ENCODE assay signal across 9 mouse cellular contexts in the genomic region with DNA sequence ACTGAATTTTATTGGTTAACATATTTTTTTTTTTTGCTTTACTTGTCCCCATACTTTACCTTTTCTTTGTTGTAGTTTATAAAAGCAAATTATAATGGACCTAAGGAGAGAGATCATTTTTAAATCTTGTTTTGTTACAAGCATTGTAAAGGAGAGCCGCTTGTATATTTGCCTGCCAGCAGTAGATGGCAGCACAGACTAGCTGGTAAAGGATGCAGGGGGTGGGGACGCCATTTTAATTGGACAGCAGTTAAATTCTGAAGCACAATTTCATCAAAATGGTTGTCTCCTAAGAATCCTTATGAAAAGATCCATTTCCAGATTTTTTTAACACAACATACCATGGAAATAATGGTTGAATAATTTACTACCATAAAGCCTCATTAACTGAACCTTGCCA.
A peak's percentile ranks its signal among the peaks of the same experiment; 100 is the strongest.
DNase-seq lines count a peak whose midpoint lies in the region; ATAC-seq and TF ChIP-seq lines count a peak whose summit lies in the region.
"Had no signal": no experiment of that assay in that cellular context is flagged by ENCODE, and none has a peak within 500 bp of the region (broad histone marks: within the 10 kb centered on the region; RNA-seq: fewer than 3 reads in every experiment).

No protein-coding gene starts in this region.

- H3K4me3 ChIP-seq in kidney, adult 2 months (ENCODE audit: insufficient read depth, low read depth, low read length): no peak overlapping the region
- no peak overlapping the region for H3K4me3 ChIP-seq in kidney, embryonic 15.5 days (replicated peaks)
- no peak overlapping the region for H3K4me3 ChIP-seq in E14TG2a.4 (replicated peaks; ENCODE audit: low read length)
- no peak overlapping the region for H3K4me3 ChIP-seq in embryonic facial prominence, embryonic 14.5 days (ENCODE audit: low read depth, low read length)
- H3K4me3 ChIP-seq in lung, embryonic 14.5 days (ENCODE audit: low read depth, low read length): no peak overlapping the region
- H3K4me3 ChIP-seq: erythroblast, embryonic 14.5 days had no signal

- H3K9me3 ChIP-seq in kidney, embryonic 15.5 days (replicated peaks): no peaks in the 10 kb centered on the region
- no peaks in the 10 kb centered on the region for H3K9me3 ChIP-seq in E14TG2a.4 (ENCODE audit: low read length)
- H3K9me3 ChIP-seq in embryonic facial prominence, embryonic 14.5 days (ENCODE audit: control insufficient read depth, low read length): no peaks in the 10 kb centered on the region
- H3K9me3 ChIP-seq in lung, embryonic 14.5 days (ENCODE audit: low read depth, low read length): no peaks in the 10 kb centered on the region

- peak; percentile 21 for DNase-seq in kidney, adult 2 months
- DNase-seq in ZHBTc4 (ENCODE audit: low read depth, low spot score): peak; percentile 45
- DNase-seq in embryonic facial prominence, embryonic 14.5 days (ENCODE audit: low spot score): peak; percentile 47
- peak; percentile 77 for DNase-seq in lung, embryonic 14.5 days
- no peak for DNase-seq in spleen, postnatal 4 days (ENCODE audit: low spot score in 2 of 2)
- no peak for DNase-seq in c-Kit-positive CD71-positive TER-119-positive erythroid progenitor cells, embryonic 14.5 days (ENCODE audit: low spot score)

- no peak overlapping the region for H3K9ac ChIP-seq in kidney, embryonic 15.5 days
- no peak overlapping the region for H3K9ac ChIP-seq in embryonic facial prominence, embryonic 14.5 days (ENCODE audit: low read depth, low read length)
- no peak overlapping the region for H3K9ac ChIP-seq in lung, embryonic 14.5 days

- no peak for ATAC-seq in kidney, embryonic 15.5 days (replicated peaks; ENCODE audit: low FRiP score)
- ATAC-seq in embryonic facial prominence, embryonic 14.5 days (ENCODE audit: low read depth): peak; percentile 53; the same call in 1 of the 2 replicates
- no peak for ATAC-seq in lung, embryonic 14.5 days (ENCODE audit: insufficient read depth)

- TF ChIP-seq POLR2A in kidney, adult 2 months (IDR thresholded peaks at IDR 0.05; ENCODE audit: low read depth, low read length): no peak

- no peak overlapping the region for H3K4me2 ChIP-seq in kidney, embryonic 15.5 days
- H3K4me2 ChIP-seq in embryonic facial prominence, embryonic 14.5 days (ENCODE audit: low read depth, low read length): no peak overlapping the region
- H3K4me2 ChIP-seq in lung, embryonic 14.5 days: no peak overlapping the region

- H3K4me1 ChIP-seq in kidney, adult 2 months (ENCODE audit: control insufficient read depth, insufficient read depth, low read length): no peaks in the 10 kb centered on the region
- H3K4me1 ChIP-seq in kidney, embryonic 15.5 days: no peaks in the 10 kb centered on the region
- no peaks in the 10 kb centered on the region for H3K4me1 ChIP-seq in E14TG2a.4 (replicated peaks; ENCODE audit: low read depth, low read length)
- H3K4me1 ChIP-seq in embryonic facial prominence, embryonic 14.5 days (ENCODE audit: control insufficient read depth, insufficient read depth, low read length): no peaks in the 10 kb centered on the region
- no peaks in the 10 kb centered on the region for H3K4me1 ChIP-seq in lung, embryonic 14.5 days (ENCODE audit: insufficient read depth)

- H3K27ac ChIP-seq in kidney, adult 2 months (ENCODE audit: insufficient read depth, low read depth, low read length): no peak overlapping the region
- H3K27ac ChIP-seq in kidney, embryonic 15.5 days: no peak overlapping the region
- H3K27ac ChIP-seq in embryonic facial prominence, embryonic 14.5 days (replicated peaks; ENCODE audit: low read depth, low read length): no peak overlapping the region
- H3K27ac ChIP-seq in lung, embryonic 14.5 days (ENCODE audit: low read depth): no peak overlapping the region

- TF ChIP-seq CTCF in kidney, adult 2 months (conservative IDR thresholded peaks at IDR 0.05; ENCODE audit: insufficient read depth, insufficient read length, low read depth, low read length): peak; percentile 61
- TF ChIP-seq CTCF in E14TG2a.4 (conservative IDR thresholded peaks at IDR 0.05; ENCODE audit: low read length): peak; percentile 30
- peak; percentile 59 for TF ChIP-seq CTCF in lung, embryonic 14.5 days (IDR thresholded peaks at IDR 0.05; ENCODE audit: low read depth)

- no peaks in the 10 kb centered on the region for H3K36me3 ChIP-seq in kidney, adult 2 months (ENCODE audit: control insufficient read depth, insufficient read depth, low read length)
- H3K36me3 ChIP-seq in kidney, embryonic 15.5 days: no peaks in the 10 kb centered on the region
- no peaks in the 10 kb centered on the region for H3K36me3 ChIP-seq in E14TG2a.4 (ENCODE audit: insufficient read depth, low read length)
- no peaks in the 10 kb centered on the region for H3K36me3 ChIP-seq in embryonic facial prominence, embryonic 14.5 days (ENCODE audit: control insufficient read depth, insufficient read depth, low read length)
- no peaks in the 10 kb centered on the region for H3K36me3 ChIP-seq in lung, embryonic 14.5 days (ENCODE audit: insufficient read depth)

- 16% methylated on average over 2 of the region's 2 CpGs for WGBS in kidney, adult 2 months
- 19% methylated on average over 2 of the region's 2 CpGs for WGBS in kidney, embryonic 15.5 days
- WGBS in embryonic facial prominence, embryonic 14.5 days: 23% methylated on average over 2 of the region's 2 CpGs
- 17% methylated on average over 2 of the region's 2 CpGs for WGBS in lung, embryonic 14.5 days

- H3K27me3 ChIP-seq in kidney, adult 2 months (replicated peaks; ENCODE audit: control insufficient read depth, insufficient read depth, low read length): no peaks in the 10 kb centered on the region
- H3K27me3 ChIP-seq in kidney, embryonic 15.5 days: no peaks in the 10 kb centered on the region; the same call in 1 of the 2 replicates
- no peaks in the 10 kb centered on the region for H3K27me3 ChIP-seq in E14TG2a.4 (ENCODE audit: insufficient read depth, low read length)
- H3K27me3 ChIP-seq in embryonic facial prominence, embryonic 14.5 days (replicated peaks; ENCODE audit: control insufficient read depth, insufficient read depth, low read length): no peaks in the 10 kb centered on the region; the same call in none of the 2 replicates
- no peaks in the 10 kb centered on the region for H3K27me3 ChIP-seq in lung, embryonic 14.5 days (ENCODE audit: insufficient read depth, low read length)

Comparison
In these comparisons a context has a peak if more than half of its experiments do, and no peak if none do; other contexts are left out.
1. DNase-seq: peak in kidney, adult 2 months (single experiment), ZHBTc4 (single experiment), embryonic facial prominence, embryonic 14.5 days (single experiment) and lung, embryonic 14.5 days (single experiment); none in spleen, postnatal 4 days (0 of 2) and c-Kit-positive CD71-positive TER-119-positive erythroid progenitor cells, embryonic 14.5 days (single experiment).
2. Peak in every context shown above with its lines, with median percentiles within 50 percentile points of each other: CTCF ChIP-seq.